Mouse (Mus musculus) heart, embryonic 10.5 days (tissue): ENCODE results near the gene Hao1. TPM values are rescaled to one million over a fixed set of nuclear protein-coding genes. Genes with fewer than 3 reads are reported as not detected.

ENCODE experiments used
- DNase-seq: peaks from one replicate; pipeline ENCODE4 v3.0.0-alpha.2; 2017; ENCODE audit warnings: low spot score
- H3K27ac ChIP-seq: fragments of 300-500 bp; sonication (generic); 2 replicates; pipeline ENCODE4 v1.5.1; 2016; ENCODE audit warnings: mild to moderate bottlenecking
- H3K27me3 ChIP-seq: fragments of 300-500 bp; sonication (generic); 2 replicates; pipeline ENCODE4 v1.6.1; 2016; ENCODE audit warnings: mild to moderate bottlenecking; ENCODE audit not compliant: poor library complexity, insufficient read depth, severe bottlenecking
- H3K36me3 ChIP-seq: fragments of 300-500 bp; sonication (generic); 2 replicates; pipeline ENCODE4 v1.6.1; 2016; ENCODE audit warnings: mild to moderate bottlenecking, moderate library complexity
- H3K4me1 ChIP-seq: fragments of 300-500 bp; sonication (generic); 2 replicates; pipeline ENCODE4 v1.6.1; 2016; ENCODE audit warnings: mild to moderate bottlenecking
- H3K4me3 ChIP-seq: fragments of 300-500 bp; sonication (generic); 2 replicates; pipeline ENCODE4 v1.5.1; 2016; ENCODE audit warnings: mild to moderate bottlenecking, moderate library complexity
- H3K9me3 ChIP-seq: fragments of 300-500 bp; sonication (generic); 2 replicates; pipeline ENCODE4 v1.6.1; 2016; ENCODE audit warnings: mild to moderate bottlenecking, moderate library complexity
- WGBS: fragments of 180-500 bp; shearing (Covaris S2); methylation state at CpG from one replicate; pipeline ENCODE4 v1.1.7; 2016; 5-methylcytosine and 5-hydroxymethylcytosine counted together
- polyA plus RNA-seq: library from polyadenylated mRNA; unstranded; fragments of >200 nt; fragmentation: Nextera tagmentation; extraction: Ambion mirVana; gene quantifications from 2 replicates; pipeline ENCODE4 v1.2.1, GENCODE M21; 2016

The Hao1 gene
- polyA plus RNA-seq: not detected in 2 replicates

GRCm38 (mm10) chr2:134554221-134554727 lies at the start of gene Hao1:
TSS of gene Hao1 (minus strand) at chr2:134554368.
- H3K9me3 ChIP-seq: no peaks in the 10 kb centered on the region

GRCm38 (mm10) chr2:134591081-134591694 lies 37.0 kb upstream of the Hao1 start:
- H3K36me3 ChIP-seq: peaks cover 3% of the 10 kb centered on the region; the same call in 1 of the 2 replicates
- WGBS: 91% methylated on average over 6 of the region's 6 CpGs

More at GRCm38 (mm10) chr2:134554221-134554727, at the start of gene Hao1:
- Histone ChIP-seq H3K4me3 (no peak within 1 kb of the TSS), H3K27me3 (no peaks in the 10 kb centered on the region), H3K27ac (no peak within 1 kb of the TSS), H3K36me3 (no peaks in the 10 kb centered on the region), H3K4me1 (no peaks in the 10 kb centered on the region)
- WGBS: 78% methylated on average over 8 of the region's 8 CpGs
- DNase-seq: no peak

GRCm38 (mm10) chr2:134585243-134585642 lies 31.1 kb upstream of the Hao1 start:
- no peaks in the 10 kb centered on the region for H3K9me3 ChIP-seq
- H3K36me3 ChIP-seq: no peaks in the 10 kb centered on the region
- no peak overlapping the region for H3K4me3 ChIP-seq
- no peaks in the 10 kb centered on the region for H3K4me1 ChIP-seq
- no peaks in the 10 kb centered on the region for H3K27me3 ChIP-seq
- DNase-seq: no peak
- 59% methylated on average over 4 of the region's 4 CpGs for WGBS
- no peak overlapping the region for H3K27ac ChIP-seq

More at GRCm38 (mm10) chr2:134591081-134591694, 37.0 kb upstream of the Hao1 start:
- DNase-seq: no peak
- Histone ChIP-seq H3K4me3 (no peak overlapping the region), H3K9me3 (no peaks in the 10 kb centered on the region), H3K27ac (no peak overlapping the region), H3K4me1 (no peaks in the 10 kb centered on the region), H3K27me3 (no peaks in the 10 kb centered on the region)

GRCm38 (mm10) chr2:134559422-134559821 lies 5.3 kb upstream of the Hao1 start:
- no peak overlapping the region for H3K27ac ChIP-seq
- H3K27me3 ChIP-seq: no peaks in the 10 kb centered on the region
- H3K9me3 ChIP-seq: 0 out of 2 replicates have a peak, but pooled peaks cover 4% of the 10 kb centered on the region
- no peaks in the 10 kb centered on the region for H3K36me3 ChIP-seq
- 85% methylated on average over 3 of the region's 3 CpGs for WGBS
- H3K4me3 ChIP-seq: no peak overlapping the region
- no peak for DNase-seq
- no peaks in the 10 kb centered on the region for H3K4me1 ChIP-seq

GRCm38 (mm10) chr2:134552358-134552757 lies 1.8 kb downstream of the Hao1 start:
- no peaks in the 10 kb centered on the region for H3K27me3 ChIP-seq
- H3K27ac ChIP-seq: no peak overlapping the region
- DNase-seq: no peak
- no peaks in the 10 kb centered on the region for H3K4me1 ChIP-seq
- no peaks in the 10 kb centered on the region for H3K9me3 ChIP-seq
- no peak overlapping the region for H3K4me3 ChIP-seq
- no peaks in the 10 kb centered on the region for H3K36me3 ChIP-seq

GRCm38 (mm10) chr2:134549770-134550169 lies 4.4 kb downstream of the Hao1 start:
- Histone ChIP-seq H3K27me3 (no peaks in the 10 kb centered on the region), H3K9me3 (no peaks in the 10 kb centered on the region), H3K4me1 (no peaks in the 10 kb centered on the region), H3K27ac (no peak overlapping the region), H3K36me3 (no peaks in the 10 kb centered on the region), H3K4me3 (no peak overlapping the region)
- WGBS: 17% methylated on average over 4 of the region's 4 CpGs
- no peak for DNase-seq

- no peak for DNase-seq
- H3K4me1 ChIP-seq: no peaks in the 10 kb centered on the region
- no peak overlapping the region for H3K4me3 ChIP-seq
- 78% methylated on average over 5 of the region's 5 CpGs for WGBS
- no peaks in the 10 kb centered on the region for H3K9me3 ChIP-seq
- H3K36me3 ChIP-seq: no peaks in the 10 kb centered on the region
- H3K27ac ChIP-seq: no peak overlapping the region
- H3K27me3 ChIP-seq: no peaks in the 10 kb centered on the region
These were observed 9.1 kb downstream of the Hao1 start for GRCm38 (mm10) chr2:134545116-134545515.

GRCm38 (mm10) chr2:134544321-134545065 lies 9.7 kb downstream of the Hao1 start:
- Histone ChIP-seq H3K27ac (no peak overlapping the region), H3K36me3 (no peaks in the 10 kb centered on the region), H3K9me3 (no peaks in the 10 kb centered on the region), H3K4me3 (no peak overlapping the region), H3K27me3 (no peaks in the 10 kb centered on the region), H3K4me1 (no peaks in the 10 kb centered on the region)
- no peak for DNase-seq
- 82% methylated on average over 8 of the region's 8 CpGs for WGBS

GRCm38 (mm10) chr2:134543501-134543900 lies 10.7 kb downstream of the Hao1 start:
- Histone ChIP-seq H3K4me1 (no peaks in the 10 kb centered on the region), H3K4me3 (no peak overlapping the region), H3K27me3 (no peaks in the 10 kb centered on the region), H3K27ac (no peak overlapping the region), H3K9me3 (no peaks in the 10 kb centered on the region), H3K36me3 (no peaks in the 10 kb centered on the region)
- no peak for DNase-seq
- WGBS: 54% methylated on average over 2 of the region's 2 CpGs

GRCm38 (mm10) chr2:134541019-134541418 lies 13.1 kb downstream of the Hao1 start:
- H3K27me3 ChIP-seq: no peaks in the 10 kb centered on the region
- DNase-seq: no peak
- no peaks in the 10 kb centered on the region for H3K4me1 ChIP-seq
- H3K4me3 ChIP-seq: no peak overlapping the region
- 70% methylated on average over 5 of the region's 5 CpGs for WGBS
- H3K36me3 ChIP-seq: no peaks in the 10 kb centered on the region
- no peak overlapping the region for H3K27ac ChIP-seq
- no peaks in the 10 kb centered on the region for H3K9me3 ChIP-seq

- no peak for DNase-seq
- H3K4me3 ChIP-seq: no peak overlapping the region
- 64% methylated on average over 4 of the region's 4 CpGs for WGBS
- no peaks in the 10 kb centered on the region for H3K4me1 ChIP-seq
- no peaks in the 10 kb centered on the region for H3K27me3 ChIP-seq
- no peaks in the 10 kb centered on the region for H3K9me3 ChIP-seq
- H3K36me3 ChIP-seq: no peaks in the 10 kb centered on the region
- no peak overlapping the region for H3K27ac ChIP-seq
These were observed 15.7 kb downstream of the Hao1 start for GRCm38 (mm10) chr2:134538451-134538850.

- Histone ChIP-seq H3K36me3 (no peaks in the 10 kb centered on the region), H3K4me1 (peaks cover 5% of the 10 kb centered on the region; the same call in 1 of the 2 replicates), H3K9me3 (no peaks in the 10 kb centered on the region), H3K27ac (peak overlapping the region; percentile 42; the same call in 1 of the 2 replicates), H3K27me3 (no peaks in the 10 kb centered on the region), H3K4me3 (no peak overlapping the region)
- DNase-seq: peak; percentile 77
- 71% methylated on average over 7 of the region's 7 CpGs for WGBS
These were observed 25.9 kb downstream of the Hao1 start for GRCm38 (mm10) chr2:134528122-134528810.
